Mouse (Mus musculus) heart, embryonic 12.5 days (tissue): ENCODE results near the gene Arfrp1. TPM values are rescaled to one million over a fixed set of nuclear protein-coding genes. Genes with fewer than 3 reads are reported as not detected.

Experiments
- ATAC-seq: fragments of 200-750 bp; cut with Nextera tagmentation; 2 replicates; pipeline ENCODE4 v1.8.0; 2017; ENCODE audit warnings: moderate TSS enrichment, moderate library complexity; ENCODE audit not compliant: insufficient number of reproducible peaks, low FRiP score
- H3K27ac ChIP-seq: fragments of 300-500 bp; sonication (generic); 2 replicates; pipeline ENCODE4 v1.5.1; 2016; ENCODE audit warnings: mild to moderate bottlenecking, moderate library complexity; ENCODE audit not compliant: poor library complexity, severe bottlenecking
- H3K27me3 ChIP-seq: fragments of 300-500 bp; sonication (generic); replicated peaks from 2 replicates; pipeline ENCODE4 v1.6.1; 2016; ENCODE audit warnings: mild to moderate bottlenecking, moderate library complexity
- H3K36me3 ChIP-seq: fragments of 300-500 bp; sonication (generic); 2 replicates; pipeline ENCODE4 v1.6.1; 2016; ENCODE audit warnings: mild to moderate bottlenecking, moderate library complexity
- H3K4me1 ChIP-seq: fragments of 300-500 bp; sonication (generic); replicated peaks from 2 replicates; pipeline ENCODE4 v1.6.1; 2016; ENCODE audit warnings: mild to moderate bottlenecking
- H3K4me2 ChIP-seq: fragments of 300-500 bp; sonication (generic); 2 replicates; pipeline ENCODE4 v1.6.1; 2016; ENCODE audit warnings: mild to moderate bottlenecking, moderate library complexity
- H3K4me3 ChIP-seq: fragments of 300-500 bp; sonication (generic); 2 replicates; pipeline ENCODE4 v1.5.1; 2016; ENCODE audit warnings: mild to moderate bottlenecking
- H3K9ac ChIP-seq: fragments of 300-500 bp; sonication (generic); 2 replicates; pipeline ENCODE4 v1.6.1; 2016; ENCODE audit warnings: mild to moderate bottlenecking, moderate library complexity
- H3K9me3 ChIP-seq: fragments of 300-500 bp; sonication (generic); replicated peaks from 2 replicates; pipeline ENCODE4 v1.6.1; 2016; ENCODE audit warnings: mild to moderate bottlenecking, moderate library complexity
- WGBS: fragments of 180-500 bp; shearing (Covaris S2); methylation state at CpG from one replicate; pipeline ENCODE4 v1.1.7; 2016; 5-methylcytosine and 5-hydroxymethylcytosine counted together
- polyA plus RNA-seq: library from polyadenylated mRNA; unstranded; fragments of >200 nt; fragmentation: Nextera tagmentation; extraction: Ambion mirVana; gene quantifications from 2 replicates; pipeline ENCODE4 v1.2.1, GENCODE M21; 2016

Gene Arfrp1
- polyA plus RNA-seq, 1 experiment from 2014 or later: 54.1 TPM

DNA sequence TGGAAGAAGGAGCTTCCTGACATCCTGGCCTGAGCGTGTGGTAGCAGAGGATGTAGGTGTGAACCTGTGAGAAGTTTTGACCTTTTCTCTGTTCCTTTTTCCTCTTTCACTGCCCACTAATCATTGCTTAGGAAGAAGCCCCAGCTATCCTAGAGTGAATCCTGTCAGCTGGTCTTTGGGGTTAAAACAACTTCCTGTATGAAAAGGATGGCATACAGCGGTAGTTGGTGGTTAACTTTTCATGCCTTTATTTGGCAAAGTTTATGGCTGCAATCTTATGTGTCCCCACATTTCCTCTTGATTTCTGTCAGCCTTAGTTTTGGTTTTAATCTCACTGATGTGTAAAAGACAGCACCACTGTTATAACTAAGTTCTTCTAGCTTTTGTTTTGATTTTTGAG, 12.0 kb upstream of the Arfrp1 start:
- H3K4me1 ChIP-seq: 0 out of 2 replicates have a peak, but pooled peaks cover 2% of the 10 kb centered on the region
- 62% methylated on average over 2 of the region's 2 CpGs for WGBS
- H3K9me3 ChIP-seq: no peaks in the 10 kb centered on the region
- ATAC-seq: no peak
- no peak overlapping the region for H3K4me2 ChIP-seq
- H3K4me3 ChIP-seq: no peak overlapping the region
- no peak overlapping the region for H3K27ac ChIP-seq
- H3K9ac ChIP-seq: no peak overlapping the region
- no peaks in the 10 kb centered on the region for H3K27me3 ChIP-seq
- H3K36me3 ChIP-seq: peaks cover 42% of the 10 kb centered on the region

DNA sequence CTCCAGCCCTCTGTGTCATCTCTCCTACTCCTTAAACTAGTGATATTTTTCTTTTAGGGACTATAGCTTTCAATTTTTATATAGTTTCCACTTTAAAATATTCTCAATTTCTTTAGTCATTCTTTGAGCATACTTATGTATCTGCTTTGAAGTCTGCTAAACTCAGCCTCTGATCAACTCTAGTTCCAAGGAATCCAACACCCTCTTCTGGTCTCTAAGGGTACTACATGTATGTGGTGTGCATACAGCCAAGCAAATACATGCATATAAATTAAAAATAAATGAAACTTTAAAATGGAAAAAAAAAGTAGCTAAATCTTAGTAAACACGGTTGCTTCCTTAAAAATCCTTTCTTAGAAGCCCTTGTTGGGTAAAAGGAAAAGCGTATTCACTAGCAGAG, 10.6 kb upstream of the Arfrp1 start:
- no peak for ATAC-seq

GRCm38 (mm10) chr2:181370001-181370400, 4.8 kb upstream of the Arfrp1 start:
- no peak for ATAC-seq
- 97% methylated on average over 5 of the region's 5 CpGs for WGBS
- Histone ChIP-seq H3K4me1 (peaks cover 21% of the 10 kb centered on the region), H3K27ac (no peak overlapping the region), H3K36me3 (peaks cover 37% of the 10 kb centered on the region), H3K27me3 (no peaks in the 10 kb centered on the region), H3K4me2 (no peak overlapping the region), H3K4me3 (no peak overlapping the region), H3K9me3 (peaks cover 4% of the 10 kb centered on the region; the same call in 1 of the 2 replicates), H3K9ac (no peak overlapping the region)

More for the DNA sequence above, 10.6 kb upstream of the Arfrp1 start:
- no peaks in the 10 kb centered on the region for H3K27me3 ChIP-seq
- no peak overlapping the region for H3K9ac ChIP-seq
- H3K4me2 ChIP-seq: no peak overlapping the region
- 0 out of 2 replicates have a peak, but pooled peaks cover 2% of the 10 kb centered on the region for H3K4me1 ChIP-seq
- H3K4me3 ChIP-seq: no peak overlapping the region
- WGBS: 95% methylated on average over 2 of the region's 2 CpGs
- H3K9me3 ChIP-seq: no peaks in the 10 kb centered on the region
- H3K27ac ChIP-seq: no peak overlapping the region
- peaks cover 38% of the 10 kb centered on the region for H3K36me3 ChIP-seq

DNA sequence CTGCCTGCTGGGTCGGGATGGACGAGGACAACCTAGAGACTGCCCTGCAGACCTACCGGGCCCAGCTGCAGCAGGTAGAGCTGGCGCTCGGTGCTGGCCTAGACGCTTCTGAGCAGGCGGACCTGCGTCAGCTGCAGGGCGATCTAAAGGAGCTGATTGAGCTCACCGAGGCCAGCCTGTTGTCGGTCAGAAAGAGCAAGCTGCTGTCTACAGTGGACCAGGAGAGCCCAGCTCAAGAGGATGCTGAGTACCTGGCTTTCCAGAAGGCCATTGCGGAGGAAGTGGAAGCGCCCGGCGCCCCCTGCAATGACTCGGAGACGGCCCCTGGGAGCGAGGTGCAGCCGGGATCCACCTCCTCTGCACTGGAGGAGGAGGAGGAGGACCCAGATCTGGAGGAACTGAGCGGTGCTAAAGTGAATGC, 461 bp upstream of the Arfrp1 start:
- WGBS: 0% methylated on average over 20 of the region's 20 CpGs
- Histone ChIP-seq H3K4me3 (peak overlapping the region; percentile 90), H3K27ac (peak overlapping the region; percentile 93), H3K9ac (peak overlapping the region; percentile 95), H3K9me3 (peaks cover 4% of the 10 kb centered on the region; the same call in 1 of the 2 replicates), H3K4me2 (peak overlapping the region; percentile 100), H3K4me1 (peaks cover 29% of the 10 kb centered on the region), H3K36me3 (peaks cover 51% of the 10 kb centered on the region), H3K27me3 (no peaks in the 10 kb centered on the region)
- ATAC-seq: peak; percentile 67

GRCm38 (mm10) chr2:181364487-181364859, 731 bp downstream of the Arfrp1 start:
- Histone ChIP-seq H3K4me3 (peak overlapping the region; percentile 90), H3K9me3 (no peaks in the 10 kb centered on the region), H3K9ac (peak overlapping the region; percentile 95), H3K4me2 (peak overlapping the region; percentile 100), H3K4me1 (peaks cover 29% of the 10 kb centered on the region), H3K27me3 (no peaks in the 10 kb centered on the region), H3K36me3 (peaks cover 51% of the 10 kb centered on the region), H3K27ac (peak overlapping the region; percentile 93; the same call in 1 of the 2 replicates)
- ATAC-seq: peak; percentile 7; the same call in 1 of the 2 replicates
- WGBS: 9% methylated on average over 14 of the region's 14 CpGs

- Histone ChIP-seq H3K4me2 (peak overlapping the region; percentile 100), H3K4me3 (peak overlapping the region; percentile 90), H3K9me3 (no peaks in the 10 kb centered on the region), H3K27ac (no peak overlapping the region), H3K4me1 (peaks cover 29% of the 10 kb centered on the region), H3K36me3 (peaks cover 51% of the 10 kb centered on the region), H3K9ac (peak overlapping the region; percentile 95), H3K27me3 (no peaks in the 10 kb centered on the region)
- no peak for ATAC-seq
- WGBS: 84% methylated on average over 3 of the region's 3 CpGs
Observed at GRCm38 (mm10) chr2:181363946-181364345, 1.3 kb downstream of the Arfrp1 start.

- WGBS: 73% methylated on average over 3 of the region's 3 CpGs
Observed at GRCm38 (mm10) chr2:181356780-181357179, 8.4 kb downstream of the Arfrp1 start.

DNA sequence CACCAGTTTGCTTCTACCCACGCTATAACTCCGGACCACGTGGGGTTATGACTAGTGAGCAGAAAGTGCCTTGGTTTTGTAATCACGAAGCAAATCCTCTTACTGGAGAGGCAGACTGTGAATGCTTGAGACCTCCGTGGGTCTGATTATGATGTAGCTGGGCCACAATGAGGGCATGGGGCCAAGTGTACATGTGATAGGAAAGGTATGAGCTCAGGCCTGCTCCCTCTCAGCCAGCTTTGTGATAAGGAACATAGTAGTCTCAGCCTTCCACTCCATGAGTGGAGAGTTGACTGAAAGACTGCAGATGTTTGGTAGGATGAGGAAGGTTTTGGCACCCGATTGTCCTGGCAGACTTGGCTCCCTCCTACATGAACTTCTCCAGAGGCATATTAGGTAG, 22.4 kb downstream of the Arfrp1 start:
- no peak overlapping the region for H3K9ac ChIP-seq
- H3K27ac ChIP-seq: peak overlapping the region; percentile 51
- peaks cover 14% of the 10 kb centered on the region for H3K4me1 ChIP-seq
- H3K36me3 ChIP-seq: peaks cover 71% of the 10 kb centered on the region
- no peak overlapping the region for H3K4me2 ChIP-seq
- H3K9me3 ChIP-seq: no peaks in the 10 kb centered on the region
- no peak overlapping the region for H3K4me3 ChIP-seq
- H3K27me3 ChIP-seq: no peaks in the 10 kb centered on the region
- ATAC-seq: peak; percentile 71
- 61% methylated on average over 6 of the region's 6 CpGs for WGBS

More at GRCm38 (mm10) chr2:181356780-181357179, 8.4 kb downstream of the Arfrp1 start:
- H3K4me3 ChIP-seq: no peak overlapping the region
- H3K27me3 ChIP-seq: no peaks in the 10 kb centered on the region
- no peaks in the 10 kb centered on the region for H3K9me3 ChIP-seq
- H3K27ac ChIP-seq: no peak overlapping the region
- H3K9ac ChIP-seq: no peak overlapping the region
- H3K36me3 ChIP-seq: peaks cover 98% of the 10 kb centered on the region
- H3K4me2 ChIP-seq: no peak overlapping the region
- no peaks in the 10 kb centered on the region for H3K4me1 ChIP-seq
- no peak for ATAC-seq

GRCm38 (mm10) chr2:181340426-181340825, 24.8 kb downstream of the Arfrp1 start:
- WGBS: 82% methylated on average over 4 of the region's 4 CpGs
- Histone ChIP-seq H3K9ac (no peak overlapping the region), H3K4me2 (no peak overlapping the region), H3K4me1 (peaks cover 14% of the 10 kb centered on the region), H3K9me3 (no peaks in the 10 kb centered on the region), H3K27me3 (no peaks in the 10 kb centered on the region), H3K4me3 (no peak overlapping the region), H3K36me3 (peaks cover 65% of the 10 kb centered on the region), H3K27ac (no peak overlapping the region)
- no peak for ATAC-seq

DNA sequence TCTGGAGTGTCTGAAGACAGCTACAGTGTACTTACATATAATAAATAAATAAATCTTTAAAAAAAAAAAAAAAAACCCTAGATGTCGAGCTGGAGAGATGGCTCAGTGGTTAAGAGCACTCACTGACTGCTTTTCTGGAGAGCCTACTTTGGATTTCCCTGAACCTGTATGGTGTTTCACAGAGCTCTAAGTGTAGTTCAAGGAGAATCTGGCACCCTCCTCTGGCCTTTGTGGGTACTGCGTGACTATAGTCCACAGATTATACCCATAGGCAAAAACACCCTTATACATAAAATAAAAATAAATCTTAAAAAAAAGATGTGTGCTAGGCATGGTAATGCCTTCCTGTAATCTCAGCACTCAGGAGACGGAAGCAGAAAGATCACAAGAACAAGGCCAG, 31.2 kb downstream of the Arfrp1 start:
- no peak for ATAC-seq
- 0 out of 2 replicates have a peak, but pooled peaks cover 3% of the 10 kb centered on the region for H3K4me1 ChIP-seq
- WGBS: 63% methylated on average over 3 of the region's 3 CpGs
- H3K36me3 ChIP-seq: peaks cover 73% of the 10 kb centered on the region
- H3K4me2 ChIP-seq: no peak overlapping the region
- H3K4me3 ChIP-seq: no peak overlapping the region
- no peak overlapping the region for H3K27ac ChIP-seq
- no peaks in the 10 kb centered on the region for H3K27me3 ChIP-seq
- H3K9ac ChIP-seq: no peak overlapping the region
- H3K9me3 ChIP-seq: no peaks in the 10 kb centered on the region

- H3K27ac ChIP-seq: no peak overlapping the region
- no peak overlapping the region for H3K9ac ChIP-seq
- H3K4me3 ChIP-seq: no peak overlapping the region
- no peaks in the 10 kb centered on the region for H3K9me3 ChIP-seq
- H3K4me2 ChIP-seq: no peak overlapping the region
- ATAC-seq: no peak
- no peaks in the 10 kb centered on the region for H3K27me3 ChIP-seq
- H3K36me3 ChIP-seq: peaks cover 78% of the 10 kb centered on the region
- 0 out of 2 replicates have a peak, but pooled peaks cover 3% of the 10 kb centered on the region for H3K4me1 ChIP-seq
Observed at GRCm38 (mm10) chr2:181332542-181332941, 32.7 kb downstream of the Arfrp1 start.

- Histone ChIP-seq H3K36me3 (peaks cover 87% of the 10 kb centered on the region), H3K4me1 (0 out of 2 replicates have a peak, but pooled peaks cover 3% of the 10 kb centered on the region), H3K4me2 (no peak overlapping the region), H3K27me3 (no peaks in the 10 kb centered on the region), H3K9me3 (no peaks in the 10 kb centered on the region), H3K27ac (no peak overlapping the region), H3K9ac (no peak overlapping the region), H3K4me3 (no peak overlapping the region)
- WGBS: 98% methylated on average over 2 of the region's 2 CpGs
- ATAC-seq: no peak
Observed at GRCm38 (mm10) chr2:181326098-181326497, 39.1 kb downstream of the Arfrp1 start.
